Mouse (Mus musculus) ES-Bruce4 (cell line): ENCODE results near the gene Arhgap10. TPM values are rescaled to one million over a fixed set of nuclear protein-coding genes. Genes with fewer than 3 reads are reported as not detected.

Experiments
- H3K27ac ChIP-seq: 2 replicates; pipeline ENCODE4 v1.5.1; 2012; ENCODE audit warnings: low read length, inconsistent platforms; ENCODE audit not compliant: insufficient read depth
- H3K27me3 ChIP-seq: 2 replicates; pipeline ENCODE4 v1.6.1; 2012; ENCODE audit warnings: mild to moderate bottlenecking, low read length, inconsistent platforms; ENCODE audit not compliant: control insufficient read depth, poor library complexity, insufficient read depth, severe bottlenecking
- H3K36me3 ChIP-seq: 2 replicates; pipeline ENCODE4 v1.6.1; 2012; ENCODE audit warnings: inconsistent platforms, mild to moderate bottlenecking, low read length, moderate library complexity; ENCODE audit not compliant: control insufficient read depth, poor library complexity, insufficient read depth, severe bottlenecking
- H3K4me1 ChIP-seq: one replicate; pipeline ENCODE4 v1.8.1; 2011; ENCODE audit warnings: low read length; ENCODE audit not compliant: control insufficient read depth, insufficient read depth
- H3K4me3 ChIP-seq: 2 replicates; pipeline ENCODE4 v1.5.1; 2011; ENCODE audit warnings: low read depth, mild to moderate bottlenecking, low read length
- H3K9ac ChIP-seq: 2 replicates; pipeline ENCODE4 v1.6.1; 2012; ENCODE audit warnings: low read depth, mild to moderate bottlenecking, inconsistent platforms; ENCODE audit not compliant: poor library complexity, severe bottlenecking
- H3K9me3 ChIP-seq: replicated peaks from 2 replicates; pipeline ENCODE4 v1.6.1; 2012; ENCODE audit warnings: mild to moderate bottlenecking, low read length, inconsistent platforms; ENCODE audit not compliant: control insufficient read depth, poor library complexity, insufficient read depth, severe bottlenecking
- CTCF ChIP-seq: IDR thresholded peaks from one replicate; pipeline ENCODE4 v1.8.1; 2011; ENCODE audit warnings: low read depth, low read length
- EP300 ChIP-seq: IDR thresholded peaks from 2 replicates; pipeline ENCODE4 v1.6.1; 2011; ENCODE audit warnings: low read depth, low read length; ENCODE audit not compliant: insufficient read depth
- POLR2A ChIP-seq: IDR thresholded peaks from one replicate; pipeline ENCODE4 v1.8.1; 2011; ENCODE audit warnings: low read length; ENCODE audit not compliant: insufficient read depth
- polyA plus RNA-seq: library from polyadenylated mRNA; stranded (reverse); fragments of >200 nt; gene quantifications from 2 replicates; pipeline ENCODE4 v1.2.4, GENCODE M21; 2011; ENCODE audit warnings: low read depth; ENCODE audit not compliant: missing spikeins, insufficient read depth, insufficient read length

The Arhgap10 gene
- polyA plus RNA-seq, 1 experiment: 26.0 TPM

DNA sequence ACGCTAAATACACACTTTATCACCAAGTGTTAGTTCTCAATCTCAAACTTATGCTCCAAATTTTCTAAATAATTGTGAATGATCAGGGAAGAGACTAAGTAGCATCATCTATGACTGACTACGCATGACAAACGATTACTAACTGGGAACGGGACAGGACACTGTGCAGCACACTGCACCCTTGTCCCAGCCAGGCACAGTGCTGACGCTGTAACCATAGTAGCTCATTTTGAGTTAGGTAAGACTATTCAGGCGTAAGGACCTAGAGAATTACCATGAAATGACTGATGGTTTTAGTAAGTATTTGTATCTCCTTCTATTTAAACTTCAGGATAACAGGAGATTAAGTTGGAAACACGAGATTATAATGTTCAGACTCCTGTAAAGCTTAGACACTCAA is 33.5 kb downstream of the Arhgap10 start:
- Histone ChIP-seq H3K4me1 (no peaks in the 10 kb centered on the region), H3K36me3 (no peaks in the 10 kb centered on the region), H3K27me3 (no peaks in the 10 kb centered on the region), H3K9me3 (no peaks in the 10 kb centered on the region), H3K9ac (no peak overlapping the region), H3K4me3 (no peak overlapping the region), H3K27ac (no peak overlapping the region)
- TF ChIP-seq EP300 (no peak), POLR2A (no peak), CTCF (no peak)

DNA sequence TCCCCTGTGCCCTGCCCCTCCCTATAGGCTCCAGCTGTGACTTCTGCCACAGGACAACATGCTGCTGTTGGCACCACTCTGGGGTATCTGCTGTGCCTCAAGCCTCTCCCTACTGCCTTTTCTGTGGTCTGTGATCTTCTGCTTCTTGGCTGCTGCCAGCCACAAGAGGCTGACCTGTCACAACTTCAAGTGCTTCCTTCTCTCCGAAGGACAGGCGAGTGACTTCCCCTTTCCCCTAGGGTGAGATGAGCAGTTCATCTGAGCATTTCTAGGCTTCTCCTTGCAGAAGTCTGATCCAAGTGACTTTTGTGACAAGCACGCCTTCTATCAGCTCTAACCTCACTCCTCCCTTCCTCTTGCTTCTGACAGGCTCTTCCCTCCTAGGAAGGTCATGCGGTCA is 34.1 kb downstream of the Arhgap10 start:
- no peak overlapping the region for H3K27ac ChIP-seq

DNA sequence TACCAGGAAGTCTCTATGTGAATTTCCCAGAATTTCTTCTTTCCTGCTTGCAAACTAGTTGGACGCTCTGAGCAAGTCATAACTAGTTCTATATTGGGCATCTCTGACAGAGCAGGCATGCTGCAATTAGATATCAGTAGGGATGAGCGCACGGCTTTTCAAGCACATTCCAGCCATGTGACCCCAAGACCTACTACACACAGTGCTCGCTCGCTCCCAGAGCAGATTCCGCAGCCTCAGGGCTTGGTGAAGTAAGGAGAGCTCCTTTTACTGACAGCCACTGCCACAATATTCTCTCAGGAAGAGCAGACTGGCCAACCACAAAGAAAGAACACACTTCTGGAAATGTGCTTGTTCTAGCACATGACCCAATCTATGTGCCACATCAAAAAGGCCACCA is 36.0 kb downstream of the Arhgap10 start:
- Histone ChIP-seq H3K4me1 (peaks cover 2% of the 10 kb centered on the region), H3K27me3 (no peaks in the 10 kb centered on the region), H3K9me3 (no peaks in the 10 kb centered on the region), H3K27ac (no peak overlapping the region), H3K4me3 (no peak overlapping the region), H3K36me3 (no peaks in the 10 kb centered on the region), H3K9ac (no peak overlapping the region)
- TF ChIP-seq EP300: no peak

More for the DNA sequence above, 34.1 kb downstream of the Arhgap10 start:
- no peaks in the 10 kb centered on the region for H3K27me3 ChIP-seq
- TF ChIP-seq POLR2A (no peak), EP300 (no peak), CTCF (no peak)
- no peak overlapping the region for H3K9ac ChIP-seq
- H3K9me3 ChIP-seq: no peaks in the 10 kb centered on the region
- H3K4me3 ChIP-seq: no peak overlapping the region
- H3K4me1 ChIP-seq: no peaks in the 10 kb centered on the region
- no peaks in the 10 kb centered on the region for H3K36me3 ChIP-seq

DNA sequence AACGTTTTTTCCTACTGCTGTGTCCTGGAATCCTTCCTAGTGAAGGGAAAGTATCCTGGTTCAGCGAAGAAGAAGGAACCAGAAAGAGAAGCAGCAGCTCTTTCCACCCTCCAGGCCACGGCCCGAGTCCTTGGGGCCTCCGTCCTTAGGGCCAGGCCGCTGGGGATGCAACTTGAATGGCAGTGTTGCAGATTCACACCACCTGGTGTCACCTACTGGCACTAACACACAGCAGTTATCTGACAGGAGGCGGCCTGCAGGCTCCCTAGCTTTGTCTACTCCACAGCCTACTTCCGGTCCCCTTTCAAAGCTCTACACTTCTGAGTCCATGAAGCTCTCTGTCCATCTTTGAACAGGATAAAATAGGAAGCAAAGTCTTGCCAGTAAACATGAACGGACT is 37.8 kb downstream of the Arhgap10 start:
- TF ChIP-seq CTCF (no peak), POLR2A (no peak), EP300 (no peak)
- H3K27ac ChIP-seq: no peak overlapping the region
- peaks cover 2% of the 10 kb centered on the region for H3K4me1 ChIP-seq
- no peaks in the 10 kb centered on the region for H3K36me3 ChIP-seq
- H3K4me3 ChIP-seq: no peak overlapping the region
- no peaks in the 10 kb centered on the region for H3K9me3 ChIP-seq
- no peaks in the 10 kb centered on the region for H3K27me3 ChIP-seq
- no peak overlapping the region for H3K9ac ChIP-seq

DNA sequence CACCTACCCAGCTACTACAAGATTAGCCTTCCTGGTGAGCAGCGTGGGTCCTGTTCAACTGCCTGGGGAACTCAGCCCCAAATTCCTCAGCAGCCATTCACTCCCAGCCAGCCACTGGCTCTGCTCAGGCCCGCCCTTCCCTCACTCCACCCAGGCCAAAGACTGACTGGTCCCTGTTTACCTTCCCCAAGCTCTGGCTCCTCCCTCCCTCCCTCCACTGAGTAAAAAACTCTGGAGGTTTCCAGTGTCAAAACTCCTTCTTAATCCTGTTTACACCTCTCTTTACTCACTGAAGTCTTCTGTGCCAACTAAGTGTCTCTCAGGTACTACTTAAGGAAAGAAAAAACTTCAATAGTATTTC is 38.9 kb downstream of the Arhgap10 start:
- Histone ChIP-seq H3K9ac (no peak overlapping the region), H3K27me3 (no peaks in the 10 kb centered on the region), H3K9me3 (no peaks in the 10 kb centered on the region), H3K27ac (no peak overlapping the region), H3K36me3 (no peaks in the 10 kb centered on the region), H3K4me3 (no peak overlapping the region), H3K4me1 (peaks cover 2% of the 10 kb centered on the region)
- no peak for TF ChIP-seq EP300
- TF ChIP-seq CTCF: no peak
- no peak for TF ChIP-seq POLR2A

DNA sequence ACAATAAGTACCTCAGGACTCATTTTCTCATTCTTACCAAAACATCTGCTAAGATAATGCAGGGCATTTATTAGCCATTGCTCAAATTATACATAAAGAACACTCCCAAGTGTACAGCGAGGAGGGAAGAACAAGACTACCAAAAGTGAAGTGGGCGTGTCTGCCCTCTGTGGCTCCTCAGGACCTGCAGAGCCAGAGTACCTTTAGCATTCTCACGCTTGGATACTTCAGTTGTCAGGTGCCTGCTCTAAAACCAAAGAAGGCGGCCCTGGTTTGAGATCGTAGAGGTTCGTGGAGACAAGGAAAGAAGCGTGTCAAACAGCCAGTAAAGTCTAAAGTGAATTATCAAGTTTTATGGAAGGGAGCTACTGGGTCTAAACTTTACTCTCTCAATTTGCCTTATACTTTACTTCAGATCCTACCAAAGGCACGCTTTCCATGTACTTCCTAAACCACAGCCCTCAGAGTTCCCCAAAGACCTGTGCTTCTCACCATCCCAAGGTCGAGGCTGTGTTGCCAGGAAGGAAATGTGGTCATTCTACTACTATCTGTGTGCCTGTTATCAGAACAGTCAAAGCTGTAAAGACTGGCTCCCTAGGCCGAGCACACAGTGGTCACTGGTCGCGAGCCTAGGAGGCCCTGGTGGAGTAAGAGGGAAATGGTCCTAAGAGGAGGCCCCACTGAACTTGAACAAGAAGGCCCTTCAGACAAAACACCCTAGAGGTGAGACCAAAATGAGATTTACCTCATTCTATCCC is 39.4 kb downstream of the Arhgap10 start:
- Histone ChIP-seq H3K9ac (no peak overlapping the region), H3K9me3 (no peaks in the 10 kb centered on the region), H3K36me3 (no peaks in the 10 kb centered on the region), H3K4me3 (no peak overlapping the region), H3K4me1 (peaks cover 2% of the 10 kb centered on the region), H3K27me3 (no peaks in the 10 kb centered on the region), H3K27ac (no peak overlapping the region)
- TF ChIP-seq CTCF (no peak), EP300 (no peak), POLR2A (no peak)
